Mouse (Mus musculus) embryo, embryonic 10 days (tissue): ENCODE data around the gene Itgb2l.
"Not testable (repeated sequence)": the region's sequence is repeated elsewhere in the genome, so short reads cannot be mapped to it uniquely, and the experiment has no call there.

ENCODE experiments used
- DNase-seq: peaks from one replicate; pipeline ENCODE4 v3.0.0-alpha.2; 2015; ENCODE audit warnings: low spot score

Itgb2l gene

GRCm38 (mm10) chr16:96443468-96443867, at the start of gene Itgb2l:
Itgb2l (minus strand) TSS chr16:96443619.
- no peak for DNase-seq

- no peak for DNase-seq
These were observed 48.1 kb upstream of the Itgb2l start for GRCm38 (mm10) chr16:96491530-96491929.

- no peak for DNase-seq
These were observed 44.6 kb upstream of the Itgb2l start for GRCm38 (mm10) chr16:96488038-96488437.

- DNase-seq: no peak
These were observed 43.7 kb upstream of the Itgb2l start for GRCm38 (mm10) chr16:96487007-96487684.

GRCm38 (mm10) chr16:96481791-96482190, 38.4 kb upstream of the Itgb2l start:
- DNase-seq: no peak

GRCm38 (mm10) chr16:96474185-96474584, 30.8 kb upstream of the Itgb2l start:
- no peak for DNase-seq

GRCm38 (mm10) chr16:96472816-96473215, 29.4 kb upstream of the Itgb2l start:
- no peak for DNase-seq

GRCm38 (mm10) chr16:96472361-96472760, 28.9 kb upstream of the Itgb2l start:
- peak; percentile 44 for DNase-seq

- peak; percentile 36 for DNase-seq
These were observed 26.2 kb upstream of the Itgb2l start for GRCm38 (mm10) chr16:96469640-96470039.

GRCm38 (mm10) chr16:96468698-96469097, 25.3 kb upstream of the Itgb2l start:
- no peak for DNase-seq

- DNase-seq: no peak
These were observed 24.6 kb upstream of the Itgb2l start for GRCm38 (mm10) chr16:96468011-96468410.

- DNase-seq: peak; percentile 88
These were observed 24.0 kb upstream of the Itgb2l start, which contains the start of gene Pcp4 for GRCm38 (mm10) chr16:96467445-96467844. Pcp4 (plus strand) TSS chr16:96467606.

GRCm38 (mm10) chr16:96460788-96461187, 17.4 kb upstream of the Itgb2l start:
- no peak for DNase-seq

- no peak for DNase-seq
These were observed 15.9 kb upstream of the Itgb2l start for GRCm38 (mm10) chr16:96459356-96459755.

- DNase-seq: no peak
These were observed 14.2 kb upstream of the Itgb2l start for GRCm38 (mm10) chr16:96457612-96458011.

GRCm38 (mm10) chr16:96454086-96454485, 10.7 kb upstream of the Itgb2l start:
- DNase-seq: no peak

- DNase-seq: not testable (repeated sequence)
These were observed 7.5 kb upstream of the Itgb2l start for GRCm38 (mm10) chr16:96450871-96451270.

- DNase-seq: no peak
These were observed 1.6 kb downstream of the Itgb2l start for GRCm38 (mm10) chr16:96441826-96442225.

GRCm38 (mm10) chr16:96440871-96441270, 2.5 kb downstream of the Itgb2l start:
- no peak for DNase-seq

- DNase-seq: no peak
These were observed 3.7 kb downstream of the Itgb2l start for GRCm38 (mm10) chr16:96439682-96440081.

- no peak for DNase-seq
These were observed 4.5 kb downstream of the Itgb2l start for GRCm38 (mm10) chr16:96438946-96439345.

GRCm38 (mm10) chr16:96434024-96434785, 9.2 kb downstream of the Itgb2l start:
- no peak for DNase-seq

- DNase-seq: no peak
These were observed 10.2 kb downstream of the Itgb2l start for GRCm38 (mm10) chr16:96433266-96433665.
